Mouse (Mus musculus) thymus, adult 2 months (tissue): ENCODE measurements around the gene Dtd1.

Source experiments
- CTCF ChIP-seq: fragments of 200-500 bp; IDR thresholded peaks from 2 replicates; pipeline ENCODE4 v1.5.1; 2012; ENCODE audit warnings: mild to moderate bottlenecking, control low read depth, low read length, moderate library complexity, borderline replicate concordance; ENCODE audit not compliant: control insufficient read depth, poor library complexity, insufficient read depth; ENCODE audit errors: extremely low read depth
- POLR2A ChIP-seq: fragments of 200-500 bp; IDR thresholded peaks from 2 replicates; pipeline ENCODE4 v1.6.1; 2012; ENCODE audit warnings: mild to moderate bottlenecking, low read length, control low read depth, moderate library complexity; ENCODE audit not compliant: control insufficient read depth, poor library complexity, insufficient read depth; ENCODE audit errors: extremely low read depth

DNA sequence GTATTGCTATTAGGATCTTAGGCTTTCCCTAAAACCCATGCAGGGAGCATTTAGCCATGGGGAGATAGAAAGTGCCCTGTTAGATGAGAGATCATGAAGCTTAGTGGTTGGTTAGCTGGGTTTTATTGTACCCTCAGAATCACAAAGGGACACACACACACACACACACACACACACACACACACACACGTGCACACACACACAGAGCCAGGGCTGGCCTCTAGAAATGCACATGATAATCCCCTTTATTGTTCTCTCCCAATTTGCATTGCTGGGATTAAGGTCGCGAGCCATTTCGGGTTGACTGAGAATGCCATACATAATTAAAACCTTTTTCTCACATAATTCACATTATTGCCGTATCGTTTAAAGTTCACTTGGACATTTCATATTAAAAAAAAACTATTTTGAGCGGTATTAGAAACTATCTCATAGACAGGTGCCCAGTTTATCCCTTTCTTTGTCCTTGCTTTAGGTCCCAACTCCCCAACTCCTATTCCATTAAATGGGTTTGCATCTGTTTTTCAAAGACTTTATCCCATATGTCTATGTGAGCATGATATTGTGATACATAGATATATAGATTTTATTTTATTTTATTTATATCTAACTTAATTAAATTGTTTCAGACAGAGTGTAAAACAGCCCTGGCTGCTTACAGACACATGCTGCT lies 164.6 kb downstream of the Dtd1 start:
- TF ChIP-seq POLR2A = no peak
- no peak for TF ChIP-seq CTCF
